Mouse (Mus musculus) stomach, postnatal 0 days (tissue): ENCODE data around the gene Plaa.

ENCODE experiments used
- CTCF ChIP-seq: IDR thresholded peaks from 2 replicates; pipeline ENCODE4 v1.5.1; 2016; ENCODE audit warnings: antibody characterized with exemption, low read depth, mild to moderate bottlenecking, moderate library complexity
- EP300 ChIP-seq: optimal IDR thresholded peaks from 2 replicates; pipeline ENCODE3; 2016; ENCODE audit warnings: antibody characterized with exemption

- TF ChIP-seq CTCF (no peak), EP300 (peak; percentile 98)
These were observed 11.1 kb upstream of the Plaa start, which contains the start of gene Ift74 for GRCm38 (mm10) chr4:94613972-94614626.
